Mouse (Mus musculus): ENCODE measurements around the gene C1qa.

Gene C1qa

DNA sequence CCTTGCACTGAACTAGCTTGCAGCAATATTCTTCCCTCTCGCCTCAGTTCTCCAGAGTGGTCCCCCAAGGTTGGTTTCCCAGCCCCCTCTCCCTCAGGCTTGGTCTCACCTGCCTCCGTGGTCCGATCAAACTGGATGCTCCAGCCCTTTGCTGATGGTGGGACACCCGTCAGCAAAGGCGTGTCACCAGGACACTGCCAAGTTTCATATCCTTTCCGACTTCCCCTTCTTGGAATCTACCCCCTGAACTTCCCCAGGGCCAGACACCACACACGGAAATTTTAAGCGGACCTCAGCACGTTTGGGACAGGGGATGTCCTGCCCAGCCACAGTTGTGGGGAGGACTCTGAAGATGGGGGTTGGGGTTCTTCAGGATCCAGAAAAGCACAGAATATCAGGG, at the start of gene C1qa:
C1qa (minus strand) TSS at position 167 of the 400 bp plus-strand sequence.
- no peak for DNase-seq (ENCODE audit: low spot score in 2 of 2)

DNA sequence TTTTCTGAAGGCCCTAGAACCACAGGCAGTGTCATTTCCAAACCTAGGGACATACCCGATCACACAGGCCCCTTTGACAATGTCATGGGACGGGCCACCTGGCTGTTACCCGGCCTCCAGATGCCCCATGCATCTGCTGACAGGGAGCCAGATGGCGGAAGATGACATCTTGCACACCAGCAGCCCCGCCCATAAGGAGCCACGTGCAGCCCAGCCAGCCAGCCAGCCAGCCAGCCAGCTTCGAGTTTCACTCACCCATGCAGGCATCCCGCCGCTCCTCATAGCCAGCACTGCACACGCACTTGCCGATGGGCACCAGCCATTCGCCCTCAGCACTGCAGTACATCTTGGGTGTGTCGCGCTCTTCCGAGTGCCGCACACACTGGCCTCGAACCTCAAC, 46.8 kb upstream of the C1qa start:
- DNase-seq (ENCODE audit: low spot score in 2 of 2), result no peak

DNA sequence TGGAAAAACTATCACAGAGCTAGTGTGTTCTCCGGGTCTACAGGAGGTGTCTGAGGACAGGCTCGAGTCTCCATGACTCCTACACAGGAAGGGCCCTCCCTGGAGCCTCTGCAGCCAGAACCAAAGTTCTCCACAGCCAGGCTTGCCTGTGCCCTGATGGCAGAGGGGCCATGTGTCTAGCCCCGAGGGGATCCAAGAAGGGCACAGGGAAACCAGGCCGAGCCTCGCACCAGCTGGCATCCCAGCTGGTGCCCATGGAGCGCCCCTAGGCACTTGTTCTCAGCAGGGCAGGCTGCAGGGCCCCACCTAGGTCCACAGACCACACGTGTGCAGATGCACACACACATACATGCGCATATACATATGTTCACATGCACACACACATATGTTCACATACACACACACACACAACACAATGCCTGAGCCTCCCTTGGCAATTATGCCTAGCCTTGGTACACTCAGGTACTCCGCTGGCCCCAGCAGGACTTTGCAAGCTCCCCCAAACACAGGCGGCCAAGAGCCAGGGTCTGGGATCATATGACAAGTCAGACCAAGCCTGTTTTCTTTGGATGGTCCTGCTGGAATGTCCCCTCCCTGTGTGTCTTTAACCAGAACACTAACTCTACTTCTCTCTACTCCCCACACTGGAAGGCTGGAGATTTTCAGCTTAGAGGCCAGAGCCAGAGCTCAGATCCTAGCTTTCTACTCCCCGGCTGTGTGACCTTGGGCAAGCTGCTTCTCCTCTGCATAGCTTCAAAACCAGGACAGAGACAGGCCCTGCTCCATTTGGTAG, 46.2 kb upstream of the C1qa start:
- DNase-seq (ENCODE audit: low spot score in 2 of 2), result no peak

DNA sequence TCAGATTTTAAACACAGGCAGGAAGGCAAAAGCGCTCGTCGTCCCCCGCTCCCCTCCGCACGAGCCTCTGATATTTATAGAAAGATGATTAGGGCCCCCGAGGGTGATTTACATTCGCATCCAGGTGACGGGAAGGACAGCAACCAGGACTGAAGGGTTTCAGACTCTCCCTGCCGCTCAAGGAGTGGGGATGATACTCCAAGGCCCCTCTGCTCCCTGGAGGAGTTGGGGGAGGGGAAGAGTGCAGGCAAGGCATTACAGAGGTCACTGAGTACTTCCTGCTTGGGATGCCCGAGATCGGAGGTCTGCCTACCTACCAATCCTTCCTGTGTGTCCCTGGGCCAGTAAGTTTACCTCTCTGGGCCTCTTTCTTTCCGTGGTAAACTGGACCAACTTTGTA, 44.6 kb upstream of the C1qa start:
- DNase-seq (ENCODE audit: low spot score in 2 of 2), result no peak

DNA sequence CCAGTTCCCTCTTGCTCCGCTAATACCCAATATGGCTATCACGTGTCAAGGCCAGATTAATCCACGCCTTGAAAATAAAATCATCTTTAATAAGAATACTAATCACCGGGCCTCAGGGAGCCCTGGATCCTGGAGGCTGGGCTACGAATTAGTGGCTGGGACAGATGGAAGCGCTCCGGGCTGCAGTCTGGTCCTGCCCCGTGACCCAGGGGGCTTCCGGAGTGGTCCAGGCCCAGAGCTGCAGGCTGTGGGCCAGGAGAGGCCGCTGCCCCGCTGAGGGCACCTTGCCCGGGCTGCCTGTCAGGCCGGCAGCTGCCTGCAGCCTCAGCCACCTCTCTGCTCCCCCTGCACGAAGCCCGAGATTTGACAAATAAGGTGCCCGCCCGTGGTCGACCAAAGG, 44.2 kb upstream of the C1qa start:
- DNase-seq (ENCODE audit: low spot score in 2 of 2), result no peak

DNA sequence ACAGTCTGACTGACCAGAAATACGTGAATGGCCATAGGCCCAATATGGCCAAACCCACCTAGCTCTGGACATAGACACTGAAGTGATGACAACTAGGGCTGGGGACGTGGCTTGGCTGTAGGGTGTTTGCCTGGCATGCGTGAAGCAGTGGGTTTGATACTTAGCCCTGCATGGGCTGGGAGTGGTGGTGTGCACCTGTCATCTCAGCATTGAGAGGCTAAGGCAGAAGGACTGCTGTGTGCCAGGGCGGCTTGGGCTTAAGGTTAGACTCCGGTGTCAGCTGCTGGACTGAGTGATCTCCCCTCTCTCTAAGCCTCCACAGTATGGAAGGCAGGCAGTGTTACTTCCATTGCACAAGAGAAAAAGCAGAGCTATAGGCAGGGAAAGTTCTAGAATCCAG, 39.3 kb upstream of the C1qa start:
- no peak for DNase-seq (ENCODE audit: low spot score in 2 of 2)

DNA sequence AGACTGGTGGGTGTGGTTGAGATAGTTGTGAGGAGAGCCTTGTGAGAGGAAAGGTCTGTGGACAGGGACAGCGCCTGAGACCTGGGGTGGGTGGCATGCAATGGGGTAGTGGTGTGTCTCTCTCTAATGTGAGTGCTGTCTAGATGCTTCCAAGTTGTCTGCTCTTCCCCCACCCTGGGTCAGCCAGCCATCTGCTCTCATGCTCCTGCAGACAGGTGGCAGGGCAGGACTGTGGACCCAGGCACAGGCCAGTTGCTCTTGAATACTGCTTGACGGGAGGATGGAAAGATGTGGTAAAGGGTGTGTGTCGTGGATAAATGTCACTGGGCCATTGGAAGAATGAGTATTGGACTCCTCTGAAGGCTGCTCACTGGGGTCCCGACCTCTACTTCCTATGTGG, 38.7 kb upstream of the C1qa start:
- DNase-seq (ENCODE audit: low spot score in 2 of 2), result no peak

DNA sequence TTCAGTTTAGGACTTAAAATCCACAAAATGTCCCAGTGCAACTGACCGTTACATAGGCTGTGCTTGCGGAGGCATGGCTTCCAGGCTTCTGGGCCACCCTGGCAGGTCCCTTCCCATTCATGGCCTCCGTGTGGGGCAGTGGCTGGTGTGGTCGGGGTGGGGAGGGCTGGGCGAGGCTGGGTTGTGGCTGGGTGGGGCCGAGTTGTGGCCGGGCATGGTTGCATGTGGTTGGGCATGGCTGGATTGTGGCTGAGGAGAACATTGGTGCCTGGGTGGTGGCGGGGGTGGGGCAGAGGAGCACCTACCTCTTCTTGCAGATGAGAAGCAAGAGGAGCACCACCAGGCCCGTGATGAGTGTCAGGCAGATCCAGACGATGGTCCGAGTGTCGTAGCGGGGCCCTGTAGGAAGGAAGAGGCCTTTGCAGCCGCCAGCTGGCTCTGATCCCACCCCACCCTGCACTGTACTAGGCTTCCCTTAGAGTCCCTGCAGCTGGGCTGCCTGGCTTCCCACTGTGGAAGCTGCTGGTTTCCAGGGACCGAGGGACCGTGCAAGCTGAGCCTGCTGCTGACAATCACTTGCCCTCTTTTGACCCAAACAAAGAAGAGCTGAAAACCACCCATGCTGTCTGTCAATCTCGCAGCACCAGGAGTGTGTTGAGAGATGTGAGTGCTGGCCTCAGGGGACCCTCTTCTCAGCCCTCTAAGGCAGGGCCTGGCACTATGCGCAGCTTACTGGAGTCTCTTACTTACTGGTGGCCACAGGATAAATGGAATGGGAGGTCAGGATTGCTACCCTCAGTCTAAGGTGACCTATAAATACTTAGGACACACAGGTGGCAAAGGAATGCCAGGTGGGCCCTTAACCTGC, 36.4 kb upstream of the C1qa start:
- no peak for DNase-seq (ENCODE audit: low spot score in 2 of 2)

DNA sequence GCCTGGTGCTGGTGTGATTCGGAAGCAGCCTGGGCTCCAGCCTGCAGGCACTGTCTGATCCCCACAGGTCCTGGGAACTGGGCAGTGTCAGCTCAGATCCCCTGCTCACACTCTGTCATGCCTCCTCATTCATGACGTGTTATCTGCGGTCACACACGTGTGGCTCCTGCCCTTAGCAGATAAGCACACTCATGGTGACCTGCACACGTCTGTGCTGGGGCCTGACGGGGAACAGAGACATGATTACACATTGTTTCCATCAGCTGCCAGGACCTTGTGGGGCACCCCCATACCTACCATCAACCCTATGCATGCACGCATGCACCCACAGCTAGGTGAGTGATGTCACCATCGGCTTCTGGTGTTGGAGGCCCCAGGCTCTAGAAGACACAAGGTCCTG, 31.9 kb upstream of the C1qa start:
- no peak for DNase-seq (ENCODE audit: low spot score in 2 of 2)

DNA sequence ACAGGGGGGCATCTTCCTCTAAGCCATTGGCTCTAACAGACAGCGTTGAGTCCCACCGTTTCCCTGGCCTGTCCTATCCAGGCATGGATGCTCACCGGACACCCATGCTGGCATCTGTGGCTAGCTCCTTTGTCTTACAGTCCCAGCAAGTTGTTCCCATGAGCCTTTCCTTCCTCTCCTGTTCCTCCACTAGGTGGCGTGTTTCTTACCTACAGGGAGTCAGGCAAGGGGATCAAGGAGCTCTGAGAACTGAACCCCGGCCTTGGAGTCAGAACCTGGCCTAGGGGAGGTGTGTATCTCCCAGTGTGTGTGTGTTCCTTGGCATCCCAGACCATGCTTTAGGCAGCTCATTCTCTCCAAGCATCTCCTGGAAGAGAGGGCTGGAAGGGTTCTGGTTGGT, 30.3 kb upstream of the C1qa start:
- peak in 1 of 2 experiments; percentile 6 for DNase-seq (ENCODE audit: low spot score in 2 of 2)

DNA sequence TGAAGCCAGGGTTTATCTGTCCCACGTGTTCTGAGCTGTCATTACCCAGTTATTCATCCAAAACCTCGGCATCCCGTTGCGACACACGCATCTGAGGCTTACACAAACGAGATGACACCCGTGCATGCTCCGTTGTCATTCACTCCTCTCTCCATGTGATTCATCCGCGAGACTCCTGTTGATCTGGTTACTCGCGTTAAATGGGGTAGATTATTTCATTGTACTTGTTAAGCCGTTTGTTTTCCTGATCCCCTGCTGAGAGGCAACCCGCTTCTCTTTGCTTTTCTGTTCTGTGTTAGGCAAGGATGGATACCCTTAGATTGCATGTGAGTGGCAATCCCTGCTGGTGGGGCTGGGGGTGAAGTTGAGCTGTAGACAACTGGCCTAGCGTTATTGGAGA, 27.2 kb upstream of the C1qa start:
- DNase-seq (ENCODE audit: low spot score in 2 of 2), result no peak

DNA sequence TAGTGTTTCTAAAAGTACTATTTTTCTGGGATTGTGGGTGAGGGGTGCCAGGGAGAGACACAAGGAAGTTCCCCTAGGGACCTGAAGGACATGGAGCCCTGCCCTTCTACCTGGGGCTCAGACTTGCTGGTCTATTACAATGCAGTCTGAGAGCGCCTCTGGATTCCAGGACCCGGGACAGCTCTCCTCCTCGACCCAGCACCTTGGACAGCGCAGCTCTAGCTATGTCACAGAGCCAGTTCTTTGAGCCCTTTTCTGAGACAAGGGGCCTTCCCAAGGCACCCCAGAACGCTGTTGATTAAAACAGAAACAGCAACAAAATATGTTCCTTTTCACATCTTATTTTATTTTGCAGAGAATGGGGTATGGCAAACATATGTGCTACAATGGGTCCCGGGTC, 25.9 kb upstream of the C1qa start:
- DNase-seq (ENCODE audit: low spot score in 2 of 2), result no peak

DNA sequence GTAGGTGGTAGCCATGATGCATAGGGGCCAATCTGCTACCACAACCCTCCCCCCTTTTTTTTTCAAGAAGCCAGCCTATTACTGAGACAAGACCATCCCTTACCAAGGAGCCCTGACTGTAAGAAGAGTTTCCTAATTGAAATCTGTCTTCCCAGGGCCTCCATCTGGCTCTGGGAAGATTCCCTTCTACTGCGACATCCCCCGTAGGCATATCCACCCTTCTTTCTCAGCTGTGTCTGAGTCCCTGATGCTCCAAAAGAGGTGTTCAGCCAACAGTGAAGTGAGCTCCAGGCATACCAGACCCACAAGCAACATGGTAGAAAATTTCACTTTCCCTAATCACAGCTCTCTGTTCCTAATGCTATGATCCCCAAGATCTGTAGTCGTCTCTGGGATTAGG, 20.9 kb upstream of the C1qa start:
- no peak for DNase-seq (ENCODE audit: low spot score in 2 of 2)

DNA sequence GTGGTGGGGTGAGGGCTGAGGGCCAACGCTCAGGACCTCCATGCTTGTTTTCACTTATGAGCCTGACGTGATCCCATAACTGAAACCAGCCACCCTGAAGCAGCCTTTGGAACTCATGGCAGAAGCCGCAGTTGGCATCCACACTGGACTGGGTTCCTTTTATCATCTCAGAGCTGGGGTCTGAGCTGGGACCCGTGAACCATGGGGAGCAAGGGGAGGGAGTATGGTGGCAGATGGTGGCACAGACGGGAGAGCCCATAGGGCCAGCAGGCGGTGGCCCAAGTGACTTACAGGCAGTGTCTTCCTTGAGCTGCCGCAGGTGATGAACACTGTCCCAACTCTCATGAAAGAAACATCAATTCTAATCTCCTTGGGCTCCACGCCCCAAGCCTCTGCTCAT, 20.2 kb upstream of the C1qa start:
- no peak for DNase-seq (ENCODE audit: low spot score in 2 of 2)

DNA sequence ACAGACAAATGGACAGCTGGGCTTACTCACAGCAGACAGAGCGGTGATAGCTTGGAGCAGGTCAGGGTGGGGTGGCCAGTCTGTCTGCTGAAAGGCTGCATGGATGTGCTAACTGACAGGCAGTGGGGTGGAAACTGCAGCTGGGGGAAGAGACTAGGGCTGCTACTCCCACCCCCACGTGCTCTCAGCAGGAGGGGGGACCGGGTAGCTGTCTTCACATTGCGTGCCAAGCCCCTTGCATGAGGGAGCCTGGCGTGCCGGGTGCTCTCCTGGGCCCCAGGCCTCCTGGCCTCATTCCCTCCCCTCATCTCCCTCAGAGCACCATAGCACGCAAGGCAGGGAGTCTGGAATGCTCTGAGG, 18.5 kb upstream of the C1qa start:
- DNase-seq (ENCODE audit: low spot score in 2 of 2), result no peak

DNA sequence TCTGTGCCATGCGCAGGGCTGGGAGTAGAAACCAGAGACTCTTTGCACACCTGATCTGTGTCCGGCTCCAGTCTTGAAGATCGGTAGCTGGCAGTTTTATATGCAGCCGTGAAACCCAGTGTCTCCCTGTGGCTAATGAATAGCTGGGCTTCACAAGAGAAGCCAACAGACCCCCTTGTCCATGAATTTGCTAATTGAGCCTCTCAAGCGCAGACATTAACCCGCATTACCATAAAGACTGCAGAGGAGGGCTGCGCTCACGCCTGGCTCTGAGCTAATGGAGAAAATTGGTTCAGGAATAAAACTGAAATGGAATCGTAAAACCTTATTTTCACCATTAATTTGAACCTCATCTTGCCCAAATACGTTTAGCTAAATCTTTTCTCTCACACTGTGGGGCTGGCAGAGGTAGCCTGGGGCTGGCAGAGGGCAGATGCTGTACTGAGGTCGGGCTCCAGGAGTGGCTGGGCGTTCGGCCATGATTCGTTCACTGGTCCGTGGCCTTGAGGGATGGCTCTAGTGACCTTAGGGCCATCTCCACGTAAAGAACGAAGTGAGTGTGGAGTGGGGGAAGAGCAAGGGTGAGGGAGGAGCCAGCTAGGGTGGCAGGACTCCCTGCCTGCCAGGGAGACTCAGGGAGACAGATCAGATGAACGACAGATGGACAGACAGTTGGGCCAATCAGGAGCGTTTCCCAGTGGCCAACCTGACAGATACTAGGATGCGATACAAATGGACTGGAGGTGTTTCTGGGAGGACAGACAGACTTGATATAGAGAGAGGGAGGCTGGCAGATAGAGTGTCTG, 18.0 kb upstream of the C1qa start:
- DNase-seq (ENCODE audit: low spot score in 2 of 2), result no peak

DNA sequence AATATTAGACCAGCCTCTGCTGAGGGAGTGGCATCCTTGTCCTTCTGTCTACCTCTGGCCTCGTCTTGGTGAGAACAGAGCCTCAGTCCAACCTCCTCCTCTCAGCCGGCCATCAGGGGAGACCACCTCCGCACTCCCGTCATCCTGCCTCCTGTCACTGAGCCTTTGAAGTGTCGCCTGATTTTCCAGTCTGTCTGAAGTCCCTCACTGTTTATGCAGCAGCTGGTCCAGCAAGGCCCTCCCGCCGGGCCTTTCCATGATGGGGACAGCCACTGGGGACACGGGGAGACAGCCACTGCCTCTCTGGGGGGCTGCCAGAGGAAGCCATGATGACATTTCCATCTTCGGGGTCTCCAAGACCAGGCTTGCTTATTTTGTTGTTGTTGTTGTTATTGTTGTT, 14.2 kb upstream of the C1qa start:
- no peak for DNase-seq (ENCODE audit: low spot score in 2 of 2)

DNA sequence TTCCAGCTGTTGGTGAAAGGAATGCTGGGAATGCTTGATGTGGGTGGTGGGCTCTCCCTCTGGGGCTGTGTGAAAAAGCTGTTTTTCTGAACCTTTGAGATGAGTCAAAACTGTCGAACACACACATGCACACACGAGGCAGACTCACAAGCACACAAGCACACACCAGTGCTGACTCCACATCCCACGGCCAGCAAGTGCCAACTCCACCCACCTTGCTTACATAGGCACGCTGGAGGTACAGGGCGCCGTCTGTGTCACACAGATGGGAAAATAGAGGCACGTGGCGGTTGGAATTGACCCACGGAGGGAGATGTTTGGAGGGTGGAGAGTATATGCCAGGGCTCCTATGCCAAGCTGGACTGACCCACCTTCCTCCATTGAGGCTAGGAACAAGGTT, 13.2 kb upstream of the C1qa start:
- no peak for DNase-seq (ENCODE audit: low spot score in 2 of 2)

DNA sequence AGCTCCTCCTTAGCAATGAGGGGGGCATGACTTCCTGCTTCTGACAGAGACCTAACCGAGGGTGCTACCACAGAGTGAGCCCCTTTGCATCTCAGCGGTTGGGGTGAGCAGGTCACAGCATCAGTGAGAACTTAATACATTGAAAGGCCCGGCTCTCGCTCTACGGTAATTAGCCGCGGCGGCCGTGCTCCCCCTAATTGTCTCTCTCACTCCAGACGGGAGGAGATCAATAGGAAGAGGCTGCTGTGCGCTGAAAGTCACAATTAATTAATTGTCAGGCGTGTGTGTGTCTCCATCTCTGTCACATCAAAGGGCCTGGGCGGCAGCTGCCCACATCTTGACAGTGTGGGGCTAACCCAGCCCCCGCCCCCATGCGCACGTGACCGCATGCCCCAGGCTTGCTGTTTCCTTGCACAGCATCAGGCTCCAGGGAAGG, 12.6 kb upstream of the C1qa start:
- DNase-seq (ENCODE audit: low spot score in 2 of 2), result no peak

DNA sequence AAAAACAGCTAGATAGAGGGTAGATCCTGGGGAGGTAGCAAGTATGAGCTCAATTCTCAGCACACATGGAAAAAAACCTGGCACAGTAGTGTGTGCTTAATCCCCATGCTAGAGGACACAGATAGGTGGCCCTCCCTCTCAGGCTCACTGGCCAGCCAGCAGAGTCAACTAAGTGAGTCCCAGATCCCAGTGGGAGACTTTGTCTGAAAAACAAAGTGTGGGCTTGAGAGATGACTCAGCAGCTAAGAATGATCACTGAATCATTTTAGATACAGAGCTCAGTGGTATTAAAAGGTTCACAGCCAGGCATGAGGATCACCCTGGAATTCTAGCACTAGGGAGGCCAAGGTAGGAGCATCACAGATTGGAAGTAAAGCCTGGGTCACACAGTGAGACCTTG, 9.2 kb upstream of the C1qa start:
- no peak for DNase-seq (ENCODE audit: low spot score in 2 of 2)

DNA sequence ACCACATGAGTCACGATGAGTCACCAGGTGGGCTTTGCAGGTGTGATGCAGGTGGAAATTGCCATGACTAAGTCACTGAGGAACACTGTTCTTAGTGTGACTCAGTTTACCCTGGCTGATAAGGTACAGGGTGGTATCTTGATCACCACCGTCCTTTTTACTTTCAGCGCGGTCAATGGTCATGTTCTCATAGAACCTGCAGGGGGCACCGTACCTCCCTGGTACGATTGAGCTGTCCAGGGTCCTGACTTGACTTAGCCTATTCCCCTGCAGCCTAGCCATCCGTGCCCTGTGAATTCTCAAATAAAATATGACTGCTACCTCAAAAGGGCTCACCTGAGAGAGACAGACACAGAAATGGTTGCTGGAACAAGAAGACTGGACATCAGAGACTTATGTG, 8.4 kb upstream of the C1qa start:
- DNase-seq (ENCODE audit: low spot score in 2 of 2), result peak in 1 of 2 experiments; percentile 9

DNA sequence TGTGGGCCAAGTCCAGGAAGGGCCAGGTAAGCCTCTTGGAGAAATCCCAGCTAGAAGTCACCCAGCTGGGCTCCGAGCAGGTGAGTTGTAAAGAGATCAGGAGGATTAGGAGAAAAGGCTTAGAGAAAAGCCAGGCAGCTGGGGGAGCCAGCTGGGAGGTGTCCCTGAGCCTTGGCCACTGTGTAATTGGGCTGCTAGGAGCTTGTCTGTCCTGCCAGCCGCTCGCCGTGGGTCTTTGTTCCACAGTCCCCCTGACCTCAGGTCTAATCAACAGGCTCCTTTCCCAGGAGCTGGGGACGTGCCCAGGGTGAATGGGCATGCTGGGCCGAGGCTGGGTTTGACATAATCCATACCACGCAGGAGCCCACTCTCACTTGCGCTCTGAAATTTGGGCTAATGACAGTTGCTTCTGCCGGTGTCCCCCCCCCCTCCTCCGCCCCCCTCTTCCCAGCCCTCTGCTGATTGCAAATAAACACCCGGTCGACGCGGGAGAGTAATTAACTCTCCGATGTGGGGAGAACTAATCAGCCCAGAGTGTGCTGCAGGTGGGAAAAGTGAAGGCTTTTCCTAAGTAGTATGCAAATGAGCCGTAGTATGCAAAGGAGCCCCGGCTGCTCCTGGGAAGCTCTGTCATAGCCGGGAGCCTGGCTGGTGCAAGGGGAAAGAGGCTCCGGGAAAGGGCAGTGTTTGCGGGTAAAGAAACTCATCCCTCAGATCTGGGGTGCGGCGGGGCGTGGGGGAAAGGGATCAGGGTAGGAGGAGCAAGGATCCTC, 6.3 kb upstream of the C1qa start:
- DNase-seq (ENCODE audit: low spot score in 2 of 2), result no peak
